Mouse (Mus musculus) stomach, postnatal 0 days (tissue): ENCODE measurements around the gene Mid1ip1.

Experiments
- CTCF ChIP-seq: IDR thresholded peaks from 2 replicates; pipeline ENCODE4 v1.5.1; 2016; ENCODE audit warnings: antibody characterized with exemption, low read depth, mild to moderate bottlenecking, moderate library complexity
- EP300 ChIP-seq: optimal IDR thresholded peaks from 2 replicates; pipeline ENCODE3; 2016; ENCODE audit warnings: antibody characterized with exemption

DNA sequence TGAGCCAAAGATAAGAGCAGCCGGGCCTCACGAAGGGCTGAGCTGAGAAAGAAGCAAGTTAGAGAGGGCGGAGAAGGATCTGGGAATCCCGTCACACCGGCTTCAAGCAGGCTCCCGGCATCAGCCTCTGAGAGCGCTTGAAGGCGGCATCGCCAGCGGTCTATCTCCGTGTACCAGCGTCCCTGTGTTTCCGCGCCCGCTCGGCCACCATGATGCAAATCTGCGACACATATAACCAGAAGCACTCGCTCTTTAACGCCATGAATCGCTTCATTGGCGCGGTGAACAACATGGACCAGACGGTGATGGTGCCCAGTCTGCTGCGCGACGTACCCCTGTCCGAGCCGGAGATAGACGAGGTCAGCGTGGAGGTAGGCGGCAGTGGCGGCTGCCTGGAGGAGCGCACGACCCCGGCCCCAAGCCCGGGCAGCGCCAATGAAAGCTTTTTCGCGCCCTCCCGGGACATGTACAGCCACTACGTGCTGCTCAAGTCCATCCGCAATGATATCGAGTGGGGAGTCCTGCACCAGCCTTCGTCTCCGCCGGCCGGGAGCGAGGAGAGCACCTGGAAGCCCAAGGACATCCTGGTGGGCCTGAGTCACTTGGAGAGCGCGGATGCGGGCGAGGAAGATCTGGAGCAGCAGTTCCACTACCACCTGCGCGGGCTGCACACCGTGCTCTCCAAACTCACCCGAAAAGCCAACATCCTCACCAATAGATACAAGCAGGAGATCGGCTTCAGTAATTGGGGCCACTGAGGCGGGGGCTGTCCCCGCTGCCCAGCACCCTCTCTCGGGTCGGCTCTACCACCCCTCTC lies 3.4 kb downstream of the Mid1ip1 start:
- no peak for TF ChIP-seq CTCF
- TF ChIP-seq EP300: no peak
